Mouse (Mus musculus): ENCODE data around the gene Cdkn2aip. TPM values are rescaled to one million over a fixed set of nuclear protein-coding genes. Genes with fewer than 3 reads are reported as not detected.

Cdkn2aip gene
- polyA plus RNA-seq, 1 experiment = 31.0 TPM

DNA sequence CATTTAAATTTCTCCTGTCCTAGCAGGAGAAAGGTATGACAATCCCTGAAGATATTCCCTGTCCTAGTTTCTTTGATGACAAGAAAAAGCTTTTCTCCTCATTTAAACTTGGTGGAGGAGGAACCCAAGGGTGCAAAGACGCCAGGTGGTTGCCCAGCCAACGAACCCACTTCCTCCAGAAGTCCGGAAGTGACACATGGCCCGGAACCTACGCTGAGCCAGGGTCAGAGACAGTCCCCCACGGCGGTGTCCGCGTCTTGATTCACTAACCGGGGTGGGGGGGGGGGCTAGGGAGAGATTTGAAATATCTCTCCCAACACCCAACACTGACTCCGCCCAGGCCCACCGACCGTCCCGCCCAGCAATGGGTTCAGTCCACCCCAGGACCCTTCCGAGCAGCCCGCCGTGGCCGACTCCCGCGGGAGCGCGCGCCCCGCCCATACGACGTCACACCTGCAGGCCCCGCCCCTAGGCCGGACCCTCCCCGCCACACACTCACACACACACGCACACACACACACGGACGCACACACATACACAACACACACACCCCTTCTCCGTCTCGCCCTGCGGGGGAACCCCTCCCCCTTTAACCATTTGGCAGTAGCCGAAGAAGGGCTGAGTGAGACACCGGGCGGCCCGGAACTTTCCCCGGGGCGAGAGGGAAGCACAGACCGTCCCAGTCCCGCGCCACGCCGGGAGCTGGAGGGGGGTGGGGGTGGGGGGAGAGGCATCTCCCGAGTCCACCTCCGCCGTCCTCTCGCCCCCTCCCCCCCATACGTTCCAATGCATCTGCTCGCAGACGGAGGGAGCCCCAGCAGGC lies 40.2 kb downstream of the Cdkn2aip start:
- Histone ChIP-seq H3K4me1 (replicated peaks; ENCODE audit: control insufficient read depth, insufficient read depth, low read length) (no peaks in the 10 kb centered on the region), H3K36me3 (ENCODE audit: control insufficient read depth, insufficient read depth, low read length) (peaks cover 6% of the 10 kb centered on the region; the same call in 1 of the 2 replicates), H3K27ac (ENCODE audit: control insufficient read depth, insufficient read depth, low read length) (peak overlapping the region; percentile 74), H3K27me3 (ENCODE audit: control insufficient read depth, insufficient read depth, low read length) (no peaks in the 10 kb centered on the region), H3K4me3 (ENCODE audit: control insufficient read depth, insufficient read depth, low read length) (peak overlapping the region; percentile 95)
- peak; percentile 90 for DNase-seq
- TF ChIP-seq CTCF (IDR thresholded peaks at IDR 0.05; ENCODE audit: borderline replicate concordance, control insufficient read depth, extremely low read depth, insufficient read depth, low read length, poor library complexity) = no peak
- TF ChIP-seq POLR2A (IDR thresholded peaks at IDR 0.05; ENCODE audit: control insufficient read depth, extremely low read depth, insufficient read depth, low read length, poor library complexity) = 0 out of 2 replicates have a peak, but pooled peaks have one; percentile 16
- 0% methylated on average over 53 of the region's 53 CpGs for WGBS

DNA sequence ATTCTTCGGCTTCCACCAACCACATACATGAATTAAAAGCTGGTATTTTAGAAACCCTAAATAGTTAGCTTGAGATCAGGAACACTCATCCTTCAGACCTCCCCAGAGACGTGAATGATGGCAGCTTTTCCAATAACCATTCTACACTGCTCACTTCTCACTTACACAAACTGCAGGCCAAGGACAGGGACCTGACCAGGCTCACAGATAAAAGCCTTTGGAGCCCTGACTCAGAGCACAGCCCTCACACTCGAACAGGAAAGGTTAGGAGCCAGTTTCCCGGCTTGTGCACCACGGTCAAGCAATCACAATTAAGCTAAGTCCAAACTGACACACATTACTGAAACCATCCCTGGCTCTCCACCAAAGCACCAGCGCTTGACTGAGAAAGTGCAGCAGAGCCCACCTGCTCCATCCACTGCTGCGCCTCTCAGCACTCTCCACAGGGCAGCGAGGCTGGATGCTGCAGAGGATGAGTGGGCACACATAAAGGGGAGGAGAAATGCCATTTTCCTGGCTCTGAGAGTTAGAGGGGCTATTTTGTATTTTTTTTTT lies 49.4 kb downstream of the Cdkn2aip start:
- no peaks in the 10 kb centered on the region for H3K27me3 ChIP-seq (ENCODE audit: control insufficient read depth, insufficient read depth, low read length)
- H3K4me1 ChIP-seq (replicated peaks; ENCODE audit: control insufficient read depth, insufficient read depth, low read length) = no peaks in the 10 kb centered on the region
- TF ChIP-seq CTCF (IDR thresholded peaks at IDR 0.05; ENCODE audit: borderline replicate concordance, control insufficient read depth, extremely low read depth, insufficient read depth, low read length, poor library complexity) = no peak
- no peak for TF ChIP-seq POLR2A (IDR thresholded peaks at IDR 0.05; ENCODE audit: control insufficient read depth, extremely low read depth, insufficient read depth, low read length, poor library complexity)
- WGBS = 95% methylated on average over 8 of the region's 8 CpGs
- H3K4me3 ChIP-seq (ENCODE audit: control insufficient read depth, insufficient read depth, low read length) = no peak overlapping the region
- no peak for DNase-seq
- H3K36me3 ChIP-seq (ENCODE audit: control insufficient read depth, insufficient read depth, low read length) = peaks cover 14% of the 10 kb centered on the region
- no peak overlapping the region for H3K27ac ChIP-seq (ENCODE audit: control insufficient read depth, insufficient read depth, low read length)

DNA sequence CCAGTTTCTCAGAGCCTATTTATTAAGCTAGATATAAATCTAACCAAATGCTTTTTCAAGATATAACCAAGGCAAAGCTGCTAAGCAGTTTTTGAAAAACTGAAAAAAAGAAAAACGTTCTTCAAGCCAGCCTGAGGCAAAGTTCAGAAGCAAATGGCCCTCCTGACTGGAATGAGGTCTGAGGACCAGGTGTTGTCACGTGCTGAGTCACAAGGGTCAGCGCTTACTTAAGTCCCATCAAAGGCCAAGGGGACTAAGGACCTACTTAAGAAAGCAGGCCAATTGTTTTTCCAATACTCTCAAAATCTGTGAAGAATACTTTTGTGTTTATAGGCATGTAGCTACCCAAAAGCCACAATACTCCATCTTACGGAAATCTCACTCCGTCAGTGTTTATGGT lies 50.5 kb downstream of the Cdkn2aip start:
- no peak overlapping the region for H3K4me3 ChIP-seq (ENCODE audit: control insufficient read depth, insufficient read depth, low read length)
- H3K27me3 ChIP-seq (ENCODE audit: control insufficient read depth, insufficient read depth, low read length) = no peaks in the 10 kb centered on the region
- DNase-seq = no peak
- peaks cover 5% of the 10 kb centered on the region; the same call in 1 of the 2 replicates for H3K36me3 ChIP-seq (ENCODE audit: control insufficient read depth, insufficient read depth, low read length)
- no peak overlapping the region for H3K27ac ChIP-seq (ENCODE audit: control insufficient read depth, insufficient read depth, low read length)
- TF ChIP-seq POLR2A (IDR thresholded peaks at IDR 0.05; ENCODE audit: control insufficient read depth, extremely low read depth, insufficient read depth, low read length, poor library complexity) (no peak), CTCF (IDR thresholded peaks at IDR 0.05; ENCODE audit: borderline replicate concordance, control insufficient read depth, extremely low read depth, insufficient read depth, low read length, poor library complexity) (no peak)
- no peaks in the 10 kb centered on the region for H3K4me1 ChIP-seq (replicated peaks; ENCODE audit: control insufficient read depth, insufficient read depth, low read length)
- WGBS = 93% methylated on average over 5 of the region's 5 CpGs

DNA sequence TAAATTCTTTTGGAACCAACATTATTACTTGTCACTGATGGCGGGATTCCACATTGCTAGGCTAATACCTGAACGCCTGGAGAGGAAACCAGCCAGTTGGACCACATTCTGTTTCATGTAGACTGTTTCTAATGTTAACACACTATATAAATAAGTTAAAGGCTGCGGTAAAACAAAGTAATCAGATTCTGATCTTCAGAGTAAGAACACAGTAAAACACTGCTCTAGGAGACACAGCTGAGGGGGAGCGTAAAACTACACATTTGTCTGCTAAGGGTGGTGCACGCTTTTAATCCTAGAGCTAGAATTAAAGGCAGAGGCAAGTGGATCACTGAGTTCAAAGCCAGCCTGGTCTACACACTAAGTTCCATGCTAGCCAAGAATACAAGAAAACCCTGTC lies 51.0 kb downstream of the Cdkn2aip start:
- Histone ChIP-seq H3K36me3 (ENCODE audit: control insufficient read depth, insufficient read depth, low read length) (no peaks in the 10 kb centered on the region), H3K4me3 (ENCODE audit: control insufficient read depth, insufficient read depth, low read length) (no peak overlapping the region), H3K27ac (ENCODE audit: control insufficient read depth, insufficient read depth, low read length) (no peak overlapping the region), H3K4me1 (replicated peaks; ENCODE audit: control insufficient read depth, insufficient read depth, low read length) (no peaks in the 10 kb centered on the region), H3K27me3 (ENCODE audit: control insufficient read depth, insufficient read depth, low read length) (no peaks in the 10 kb centered on the region)
- DNase-seq = no peak
- TF ChIP-seq CTCF (IDR thresholded peaks at IDR 0.05; ENCODE audit: borderline replicate concordance, control insufficient read depth, extremely low read depth, insufficient read depth, low read length, poor library complexity) (no peak), POLR2A (IDR thresholded peaks at IDR 0.05; ENCODE audit: control insufficient read depth, extremely low read depth, insufficient read depth, low read length, poor library complexity) (no peak)
- 98% methylated on average over 5 of the region's 5 CpGs for WGBS

DNA sequence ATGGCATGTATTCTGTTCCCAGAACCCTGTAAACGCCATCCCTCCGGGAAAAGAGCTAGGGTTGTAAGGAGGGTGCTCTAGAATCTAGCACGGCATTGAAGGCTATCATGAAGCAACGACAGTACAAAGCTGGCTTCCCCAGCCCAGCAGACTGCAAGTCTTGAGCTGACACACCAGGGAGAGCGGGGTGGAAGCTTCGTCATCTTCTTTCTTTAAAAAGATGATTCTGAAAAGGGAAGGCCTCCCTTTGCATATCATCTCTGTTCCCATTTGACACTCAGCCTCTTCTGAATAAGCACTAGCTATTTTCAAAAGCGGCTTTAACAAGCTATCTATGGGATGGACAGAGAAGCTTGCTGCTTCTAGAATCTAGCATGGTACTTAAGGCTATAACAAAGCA lies 53.3 kb downstream of the Cdkn2aip start:
- 96% methylated on average over 7 of the region's 7 CpGs for WGBS
- no peak for DNase-seq
- Histone ChIP-seq H3K36me3 (ENCODE audit: control insufficient read depth, insufficient read depth, low read length) (no peaks in the 10 kb centered on the region), H3K4me3 (ENCODE audit: control insufficient read depth, insufficient read depth, low read length) (no peak overlapping the region), H3K27me3 (ENCODE audit: control insufficient read depth, insufficient read depth, low read length) (no peaks in the 10 kb centered on the region), H3K27ac (ENCODE audit: control insufficient read depth, insufficient read depth, low read length) (no peak overlapping the region), H3K4me1 (replicated peaks; ENCODE audit: control insufficient read depth, insufficient read depth, low read length) (no peaks in the 10 kb centered on the region)
- no peak for TF ChIP-seq CTCF (IDR thresholded peaks at IDR 0.05; ENCODE audit: borderline replicate concordance, control insufficient read depth, extremely low read depth, insufficient read depth, low read length, poor library complexity)
- no peak for TF ChIP-seq POLR2A (IDR thresholded peaks at IDR 0.05; ENCODE audit: control insufficient read depth, extremely low read depth, insufficient read depth, low read length, poor library complexity)

DNA sequence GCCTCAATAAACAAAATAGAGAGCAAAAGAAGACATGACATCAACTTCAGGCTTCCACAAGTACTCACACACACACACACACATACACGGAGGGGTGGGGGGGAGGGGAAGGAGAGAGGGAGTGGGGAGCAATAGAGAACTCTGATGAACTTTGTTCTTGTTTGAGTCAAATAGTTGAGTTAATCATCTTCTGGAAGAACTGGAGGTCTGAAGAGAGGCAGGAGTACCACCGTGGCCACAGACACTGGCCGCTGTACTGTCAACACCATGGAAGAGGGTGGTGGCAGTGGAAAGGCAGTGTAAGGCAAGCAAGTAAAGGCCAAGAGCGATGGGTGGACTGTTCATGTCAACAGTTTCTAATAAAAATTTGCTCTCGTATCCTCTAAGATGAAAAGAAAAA lies 54.3 kb downstream of the Cdkn2aip start:
- TF ChIP-seq CTCF (IDR thresholded peaks at IDR 0.05; ENCODE audit: borderline replicate concordance, control insufficient read depth, extremely low read depth, insufficient read depth, low read length, poor library complexity) (no peak), POLR2A (IDR thresholded peaks at IDR 0.05; ENCODE audit: control insufficient read depth, extremely low read depth, insufficient read depth, low read length, poor library complexity) (no peak)
- WGBS = 92% methylated on average over 5 of the region's 5 CpGs

More for the DNA sequence above, 54.3 kb downstream of the Cdkn2aip start:
- Histone ChIP-seq H3K27ac (ENCODE audit: control insufficient read depth, insufficient read depth, low read length) (no peak overlapping the region), H3K4me3 (ENCODE audit: control insufficient read depth, insufficient read depth, low read length) (no peak overlapping the region), H3K27me3 (ENCODE audit: control insufficient read depth, insufficient read depth, low read length) (no peaks in the 10 kb centered on the region), H3K36me3 (ENCODE audit: control insufficient read depth, insufficient read depth, low read length) (no peaks in the 10 kb centered on the region), H3K4me1 (replicated peaks; ENCODE audit: control insufficient read depth, insufficient read depth, low read length) (no peaks in the 10 kb centered on the region)
- no peak for DNase-seq

Other genes with a start within 250 kb of the Cdkn2aip start
- 27.6 and 28.1 TPM in 2 replicates for gene Trappc11, start 180.5 kb downstream of the Cdkn2aip start, polyA plus RNA-seq (2012; rRNA removed)
- gene Rwdd4a, start 180.3 kb downstream of the Cdkn2aip start, polyA plus RNA-seq (2012; rRNA removed) = 30.5 and 30.8 TPM in 2 replicates
- 4.2 and 5.4 TPM in 2 replicates for gene Ing2, start 38.4 kb downstream of the Cdkn2aip start, polyA plus RNA-seq (2012; rRNA removed)
- not detected in 2 replicates for gene Cldn24, start 108.2 kb upstream of the Cdkn2aip start, polyA plus RNA-seq (2012; rRNA removed)
- gene Cldn22, start 110.5 kb upstream of the Cdkn2aip start, polyA plus RNA-seq (2012; rRNA removed) = 0.40 and 0.79 TPM in 2 replicates